Mouse (Mus musculus) liver, embryonic 16.5 days (tissue): ENCODE measurements at regions not wholly inside any gene's neighbourhood (a gene's known extent, or its start where the extent isn't known, plus 50 kb on each side); places are given as distances from the start of the nearest gene placed in this dataset.
A peak's percentile ranks its signal among the peaks of the same experiment; 100 is the strongest.

Experiments
- ATAC-seq: fragments of 200-750 bp; cut with Nextera tagmentation; 2 replicates; pipeline ENCODE4 v1.8.0; 2017; ENCODE audit warnings: low read depth, mild to moderate bottlenecking, moderate number of reproducible peaks, moderate library complexity
- H3K27ac ChIP-seq: fragments of 300-500 bp; sonication (generic); 2 replicates; pipeline ENCODE4 v1.5.1; 2014; ENCODE audit warnings: mild to moderate bottlenecking, low read length
- H3K27me3 ChIP-seq: fragments of 300-500 bp; sonication (generic); 2 replicates; pipeline ENCODE4 v1.6.1; 2014; ENCODE audit warnings: low read depth, low read length, mixed read lengths; ENCODE audit not compliant: control insufficient read depth, insufficient read depth
- H3K36me3 ChIP-seq: fragments of 300-500 bp; sonication (generic); 2 replicates; pipeline ENCODE4 v1.6.1; 2014; ENCODE audit warnings: mild to moderate bottlenecking; ENCODE audit not compliant: control insufficient read depth, insufficient read depth
- H3K4me1 ChIP-seq: fragments of 300-500 bp; sonication (generic); 2 replicates; pipeline ENCODE4 v1.6.1; 2014; ENCODE audit warnings: low read depth, low read length, mixed read lengths; ENCODE audit not compliant: control insufficient read depth
- H3K4me2 ChIP-seq: fragments of 300-500 bp; sonication (generic); 2 replicates; pipeline ENCODE4 v1.6.1; 2014; ENCODE audit warnings: low read depth, low read length, mixed read lengths
- H3K4me3 ChIP-seq: fragments of 300-500 bp; sonication (generic); 2 replicates; pipeline ENCODE4 v1.5.1; 2014; ENCODE audit warnings: low read depth, mild to moderate bottlenecking, low read length
- H3K9ac ChIP-seq: fragments of 300-500 bp; sonication (generic); 2 replicates; pipeline ENCODE4 v1.6.1; 2014; ENCODE audit warnings: low read depth, low read length
- H3K9me3 ChIP-seq: fragments of 300-500 bp; sonication (generic); replicated peaks from 2 replicates; pipeline ENCODE4 v1.6.1; 2016; ENCODE audit warnings: low read length; ENCODE audit not compliant: control insufficient read depth
- WGBS: fragments of 180-500 bp; shearing (Covaris S2); extraction: QIAGEN DNeasy Blood & Tissue Kit; methylation state at CpG from one replicate; pipeline ENCODE4 v1.1.7; 2014; ENCODE audit not compliant: insufficient replicate concordance; 5-methylcytosine and 5-hydroxymethylcytosine counted together

- H3K4me3 ChIP-seq, result no peak overlapping the region
- H3K4me1 ChIP-seq, result no peaks in the 10 kb centered on the region
- H3K9ac ChIP-seq, result no peak overlapping the region
- no peak overlapping the region for H3K27ac ChIP-seq
- H3K27me3 ChIP-seq, result peaks cover 6% of the 10 kb centered on the region
- WGBS, result 33% methylated on average over 5 of the region's 5 CpGs
- no peak for ATAC-seq
- H3K4me2 ChIP-seq, result no peak overlapping the region
- no peaks in the 10 kb centered on the region for H3K9me3 ChIP-seq
- H3K36me3 ChIP-seq, result no peaks in the 10 kb centered on the region
Measured at GRCm38 (mm10) chr10:92164991-92165390, 557.2 kb downstream of the Nedd1 start.

DNA sequence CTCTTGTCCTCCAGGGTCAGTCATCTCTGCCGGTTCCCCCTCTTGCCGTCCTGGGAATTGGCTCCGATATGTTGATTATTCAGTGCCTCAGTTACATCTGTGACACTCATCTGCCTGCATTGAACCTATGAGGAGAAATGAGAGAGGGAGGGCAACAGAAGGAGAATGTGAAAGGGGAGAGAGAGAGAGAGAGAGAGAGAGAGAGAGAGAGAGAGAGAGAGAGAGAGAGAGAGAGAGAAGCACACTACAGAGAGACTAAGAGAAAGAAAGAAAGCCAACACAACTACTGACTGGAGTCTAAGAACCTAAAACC lies 557.6 kb downstream of the Nedd1 start:
- no peak overlapping the region for H3K4me3 ChIP-seq
- H3K27me3 ChIP-seq, result peaks cover 6% of the 10 kb centered on the region
- no peak overlapping the region for H3K27ac ChIP-seq
- no peak for ATAC-seq
- no peaks in the 10 kb centered on the region for H3K36me3 ChIP-seq
- no peaks in the 10 kb centered on the region for H3K4me1 ChIP-seq
- 65% methylated on average over 3 of the region's 3 CpGs for WGBS
- no peak overlapping the region for H3K4me2 ChIP-seq
- no peaks in the 10 kb centered on the region for H3K9me3 ChIP-seq
- no peak overlapping the region for H3K9ac ChIP-seq

GRCm38 (mm10) chr10:92163851-92164647 lies 558.2 kb downstream of the Nedd1 start:
- Histone ChIP-seq H3K9me3 (no peaks in the 10 kb centered on the region), H3K9ac (no peak overlapping the region), H3K27ac (no peak overlapping the region), H3K4me3 (no peak overlapping the region), H3K27me3 (peaks cover 6% of the 10 kb centered on the region), H3K36me3 (no peaks in the 10 kb centered on the region), H3K4me2 (no peak overlapping the region), H3K4me1 (no peaks in the 10 kb centered on the region)
- 55% methylated on average over 12 of the region's 12 CpGs for WGBS
- ATAC-seq, result no peak

- no peak overlapping the region for H3K4me2 ChIP-seq
- peaks cover 6% of the 10 kb centered on the region for H3K27me3 ChIP-seq
- ATAC-seq, result no peak
- H3K36me3 ChIP-seq, result no peaks in the 10 kb centered on the region
- 7% methylated on average over 7 of the region's 7 CpGs for WGBS
- H3K27ac ChIP-seq, result no peak overlapping the region
- no peak overlapping the region for H3K4me3 ChIP-seq
- H3K9me3 ChIP-seq, result no peaks in the 10 kb centered on the region
- H3K4me1 ChIP-seq, result no peaks in the 10 kb centered on the region
- H3K9ac ChIP-seq, result no peak overlapping the region
Measured at GRCm38 (mm10) chr10:92163071-92163504, 559.1 kb downstream of the Nedd1 start.

- Histone ChIP-seq H3K27me3 (peaks cover 6% of the 10 kb centered on the region), H3K4me1 (no peaks in the 10 kb centered on the region), H3K27ac (no peak overlapping the region), H3K4me2 (peak overlapping the region; percentile 13; the same call in 1 of the 2 replicates), H3K4me3 (peak overlapping the region; percentile 5; the same call in 1 of the 2 replicates), H3K9ac (no peak overlapping the region), H3K36me3 (no peaks in the 10 kb centered on the region), H3K9me3 (no peaks in the 10 kb centered on the region)
- 2% methylated on average over 29 of the region's 29 CpGs for whole genome bisulfite sequencing
- ATAC-seq, result no peak
Measured at GRCm38 (mm10) chr10:92162473-92163011, 559.7 kb downstream of the Nedd1 start.

DNA sequence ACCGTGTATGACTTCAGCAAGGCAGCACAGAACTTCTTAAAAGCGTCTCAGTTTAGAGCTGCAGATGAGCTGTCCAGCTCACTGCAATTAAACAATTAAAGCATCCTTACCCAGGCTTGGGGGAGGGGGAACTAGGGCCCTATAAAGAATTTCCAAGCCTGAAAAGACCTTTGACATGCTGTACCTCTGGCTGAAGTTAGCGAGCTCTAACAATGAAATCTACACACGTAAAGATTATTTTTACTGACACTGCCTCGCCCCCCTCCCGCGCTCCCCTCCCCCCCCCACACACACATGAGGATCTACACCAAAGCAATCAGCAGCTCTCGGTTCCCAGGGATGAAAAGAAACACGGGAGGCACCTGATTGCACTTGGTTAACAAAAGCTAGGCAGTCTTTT lies 560.7 kb downstream of the Nedd1 start:
- 16% methylated on average over 9 of the region's 9 CpGs for WGBS
- no peak for ATAC-seq
- no peak overlapping the region for H3K4me3 ChIP-seq

GRCm38 (mm10) chr10:92146263-92146662 lies 576.0 kb downstream of the Nedd1 start:
- 43% methylated on average over 3 of the region's 3 CpGs for WGBS
- Histone ChIP-seq H3K27ac (no peak overlapping the region), H3K36me3 (no peaks in the 10 kb centered on the region), H3K9ac (no peak overlapping the region), H3K4me2 (no peak overlapping the region), H3K9me3 (no peaks in the 10 kb centered on the region; the same call in 1 of the 2 replicates), H3K4me1 (no peaks in the 10 kb centered on the region), H3K27me3 (no peaks in the 10 kb centered on the region), H3K4me3 (no peak overlapping the region)
- peak; percentile 72 for ATAC-seq

More for the DNA sequence above, 560.7 kb downstream of the Nedd1 start:
- Histone ChIP-seq H3K9me3 (no peaks in the 10 kb centered on the region), H3K27ac (no peak overlapping the region), H3K4me2 (no peak overlapping the region), H3K9ac (no peak overlapping the region), H3K27me3 (peaks cover 6% of the 10 kb centered on the region), H3K36me3 (no peaks in the 10 kb centered on the region), H3K4me1 (no peaks in the 10 kb centered on the region)

- Histone ChIP-seq H3K27me3 (no peaks in the 10 kb centered on the region), H3K9ac (no peak overlapping the region), H3K36me3 (no peaks in the 10 kb centered on the region), H3K9me3 (no peaks in the 10 kb centered on the region; the same call in 1 of the 2 replicates), H3K4me3 (no peak overlapping the region), H3K27ac (no peak overlapping the region), H3K4me1 (no peaks in the 10 kb centered on the region), H3K4me2 (no peak overlapping the region)
- WGBS, result 65% methylated on average over 5 of the region's 5 CpGs
- no peak for ATAC-seq
Measured at GRCm38 (mm10) chr10:92135521-92135920, 586.7 kb downstream of the Nedd1 start.

DNA sequence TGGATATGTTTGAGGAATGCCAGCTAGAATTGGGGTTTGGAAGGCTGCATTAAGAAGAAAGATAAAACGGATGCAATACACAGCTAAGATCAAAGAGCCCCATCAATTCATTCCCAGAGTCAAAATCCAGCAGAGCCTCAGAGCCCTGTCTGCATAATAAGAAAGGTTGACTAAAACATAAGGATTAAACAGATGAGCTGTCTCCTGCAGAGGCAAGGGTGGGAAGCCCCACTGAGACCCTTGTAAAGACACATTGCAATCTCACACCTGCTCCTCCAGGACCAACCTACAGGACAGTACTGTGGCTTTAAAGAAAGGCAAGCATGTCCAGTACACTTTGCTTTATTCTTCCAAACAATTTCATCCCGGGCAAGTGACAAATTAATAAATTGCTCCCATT lies 609.4 kb downstream of the Nedd1 start:
- Histone ChIP-seq H3K4me2 (no peak overlapping the region), H3K9ac (no peak overlapping the region), H3K36me3 (no peaks in the 10 kb centered on the region), H3K4me1 (no peaks in the 10 kb centered on the region), H3K27me3 (no peaks in the 10 kb centered on the region), H3K9me3 (no peaks in the 10 kb centered on the region), H3K27ac (no peak overlapping the region), H3K4me3 (no peak overlapping the region)
- WGBS, result 27% methylated on average over 2 of the region's 2 CpGs
- no peak for ATAC-seq
